Mouse (Mus musculus) myocyte (in vitro differentiated cells): ENCODE measurements around the gene Pgf. TPM values are rescaled to one million over a fixed set of nuclear protein-coding genes. Genes with fewer than 3 reads are reported as not detected.
A peak's percentile ranks its signal among the peaks of the same experiment; 100 is the strongest.

ENCODE experiments used
- H3K27me3 ChIP-seq: one replicate; pipeline ENCODE4 v1.6.1; 2011; ENCODE audit not compliant: control insufficient read depth, insufficient read depth, insufficient read length
- H3K36me3 ChIP-seq: one replicate; pipeline ENCODE4 v1.6.1; 2011; ENCODE audit not compliant: control insufficient read depth, insufficient read depth
- H3K4me2 ChIP-seq: one replicate; pipeline ENCODE4 v1.6.1; 2011; ENCODE audit warnings: low read depth, control low read depth
- H3K4me3 ChIP-seq: one replicate; pipeline ENCODE4 v1.5.1; 2011; ENCODE audit warnings: mild to moderate bottlenecking, control low read depth, moderate library complexity
- H3K79me2 ChIP-seq: one replicate; pipeline ENCODE4 v1.6.1; 2011; ENCODE audit not compliant: control insufficient read depth, insufficient read depth
- H3ac ChIP-seq: one replicate; pipeline ENCODE4 v1.6.1; 2011; ENCODE audit not compliant: control insufficient read depth, insufficient read length
- CEBPB ChIP-seq: IDR thresholded peaks from 2 replicates; pipeline ENCODE4 v1.6.1; 2011; ENCODE audit warnings: mild to moderate bottlenecking, moderate library complexity; ENCODE audit not compliant: poor library complexity, insufficient read depth, severe bottlenecking
- E2F4 ChIP-seq: IDR thresholded peaks from one replicate; pipeline ENCODE4 v1.6.1; 2011; ENCODE audit warnings: mild to moderate bottlenecking, control low read depth, moderate library complexity; ENCODE audit not compliant: insufficient read depth
- MAX ChIP-seq: IDR thresholded peaks from one replicate; pipeline ENCODE4 v1.6.1; 2011; ENCODE audit warnings: low read depth, mild to moderate bottlenecking, control low read depth
- MYOD1 ChIP-seq, 3 experiments: IDR thresholded peaks; one replicate each; pipeline ENCODE4 v1.6.1; 2011; ENCODE audit warnings: control low read depth in 2 of 3, low read depth in 2 of 3, mild to moderate bottlenecking in 2 of 3, moderate library complexity in 1 of 3; ENCODE audit not compliant: insufficient read length in 2 of 3, control insufficient read depth in 1 of 3
- MYOG ChIP-seq, 3 experiments: IDR thresholded peaks; one replicate each; pipeline ENCODE4 v1.6.1; 2011; ENCODE audit warnings: control low read depth in 2 of 3, low read depth in 2 of 3, mild to moderate bottlenecking in 2 of 3; ENCODE audit not compliant: insufficient read length in 2 of 3, control insufficient read depth in 1 of 3, insufficient read depth in 1 of 3
- POLR2A ChIP-seq: IDR thresholded peaks from one replicate; pipeline ENCODE4 v1.6.1; 2011; ENCODE audit warnings: low read depth, mild to moderate bottlenecking, control low read depth, moderate library complexity; ENCODE audit not compliant: insufficient read length
- POLR2AphosphoS2 ChIP-seq: IDR thresholded peaks from one replicate; pipeline ENCODE4 v1.6.1; 2011; ENCODE audit warnings: low read depth, control low read depth; ENCODE audit not compliant: insufficient read length
- REST ChIP-seq: IDR thresholded peaks from one replicate; pipeline ENCODE4 v1.6.1; 2011; ENCODE audit warnings: mild to moderate bottlenecking, control low read depth, moderate library complexity; ENCODE audit not compliant: insufficient read depth, insufficient read length
- SRF ChIP-seq: IDR thresholded peaks from one replicate; pipeline ENCODE4 v1.6.1; 2011; ENCODE audit warnings: low read depth; ENCODE audit not compliant: control insufficient read depth, insufficient read length
- TCF12 ChIP-seq: IDR thresholded peaks from one replicate; pipeline ENCODE4 v1.6.1; 2011; ENCODE audit warnings: mild to moderate bottlenecking, control low read depth; ENCODE audit not compliant: poor library complexity, insufficient read depth, severe bottlenecking
- TCF3 ChIP-seq: IDR thresholded peaks from one replicate; pipeline ENCODE4 v1.6.1; 2011; ENCODE audit warnings: low read depth, control low read depth; ENCODE audit not compliant: insufficient read length
- USF1 ChIP-seq: IDR thresholded peaks from one replicate; pipeline ENCODE4 v1.6.1; 2011; ENCODE audit warnings: low read depth, mild to moderate bottlenecking, control low read depth, moderate library complexity
- polyA plus RNA-seq: library from polyadenylated mRNA; unstranded; fragments of >200 nt; fragmentation: generic; extraction: Trizol; gene quantifications from one replicate; pipeline ENCODE4 v1.2.1, GENCODE M21; 2012; ENCODE audit warnings: missing spikeins

Pgf gene
- polyA plus RNA-seq = 41.9 TPM

GRCm38 (mm10) chr12:85177740-85178239 is at the start of gene Pgf:
Pgf (minus strand) TSS chr12:85177790.
- Histone ChIP-seq H3ac (peak within 1 kb of the TSS; percentile 28), H3K36me3 (no peaks in the 10 kb centered on the region), H3K79me2 (peaks cover 36% of the 10 kb centered on the region), H3K4me2 (peak within 1 kb of the TSS; percentile 88), H3K27me3 (no peaks in the 10 kb centered on the region), H3K4me3 (peak within 1 kb of the TSS; percentile 82)
- TF ChIP-seq E2F4 (no peak), REST (no peak), MYOD1 (IDR thresholded peaks at IDR 0.05; ENCODE audit: control insufficient read depth in 1 of 3, insufficient read length in 2 of 3, low read depth in 2 of 3) (no peak), TCF3 (no peak), USF1 (no peak)

GRCm38 (mm10) chr12:85227227-85227626 is 49.6 kb upstream of the Pgf start:
- H3K36me3 ChIP-seq = peaks cover 45% of the 10 kb centered on the region
- peak overlapping the region; percentile 2 for H3K4me3 ChIP-seq
- no peaks in the 10 kb centered on the region for H3K27me3 ChIP-seq
- peak overlapping the region; percentile 97 for H3K4me2 ChIP-seq
- peak; percentile 68 for TF ChIP-seq POLR2AphosphoS2
- peak; percentile 90 for TF ChIP-seq TCF12
- TF ChIP-seq USF1 = no peak
- no peak for TF ChIP-seq E2F4
- no peak for TF ChIP-seq CEBPB
- peak; percentile 90 for TF ChIP-seq TCF3
- peak; percentile 96 to 99 (median 98) for TF ChIP-seq MYOD1 (IDR thresholded peaks at IDR 0.05; ENCODE audit: control insufficient read depth in 1 of 3, insufficient read length in 2 of 3, low read depth in 2 of 3)
- peak; percentile 59 for TF ChIP-seq SRF
- peak; percentile 37 for TF ChIP-seq MAX
- no peak for TF ChIP-seq POLR2A
- no peak for TF ChIP-seq REST
- TF ChIP-seq MYOG (IDR thresholded peaks at IDR 0.05; ENCODE audit: control insufficient read depth in 1 of 3, insufficient read depth in 1 of 3, insufficient read length in 2 of 3, low read depth in 2 of 3) = peak; percentile 86 to 95 (median 87)
- no peak overlapping the region for H3ac ChIP-seq
- H3K79me2 ChIP-seq = no peaks in the 10 kb centered on the region

GRCm38 (mm10) chr12:85219905-85220290 is 42.3 kb upstream of the Pgf start:
- peak overlapping the region; percentile 89 for H3K4me2 ChIP-seq
- H3ac ChIP-seq = peak overlapping the region; percentile 37
- H3K79me2 ChIP-seq = peaks cover 22% of the 10 kb centered on the region
- TF ChIP-seq MYOD1 (IDR thresholded peaks at IDR 0.05; ENCODE audit: control insufficient read depth in 1 of 3, insufficient read length in 2 of 3, low read depth in 2 of 3) (no peak), CEBPB (no peak), TCF12 (no peak), MAX (no peak)
- no peaks in the 10 kb centered on the region for H3K27me3 ChIP-seq
- H3K4me3 ChIP-seq = peak overlapping the region; percentile 89
- peaks cover 37% of the 10 kb centered on the region for H3K36me3 ChIP-seq

GRCm38 (mm10) chr12:85219236-85219904 is 41.8 kb upstream of the Pgf start, which contains the start of gene Eif2b2:
Eif2b2 (plus strand) TSS chr12:85219481.
- no peak for TF ChIP-seq REST
- no peak for TF ChIP-seq E2F4
- no peak for TF ChIP-seq TCF3
- no peak for TF ChIP-seq MAX
- TF ChIP-seq MYOD1 (IDR thresholded peaks at IDR 0.05; ENCODE audit: control insufficient read depth in 1 of 3, insufficient read length in 2 of 3, low read depth in 2 of 3) = no peak
- no peak for TF ChIP-seq POLR2AphosphoS2
- TF ChIP-seq POLR2A = peak; percentile 30
- TF ChIP-seq MYOG (IDR thresholded peaks at IDR 0.05; ENCODE audit: control insufficient read depth in 1 of 3, insufficient read depth in 1 of 3, insufficient read length in 2 of 3, low read depth in 2 of 3) = peak in 1 of 3 experiments; percentile 6
- no peak for TF ChIP-seq CEBPB
- peak; percentile 57 for TF ChIP-seq SRF
- no peak for TF ChIP-seq USF1
- no peak for TF ChIP-seq TCF12
- H3K36me3 ChIP-seq = peaks cover 32% of the 10 kb centered on the region
- peak within 1 kb of the TSS; percentile 89 for H3K4me3 ChIP-seq
- H3K79me2 ChIP-seq = peaks cover 22% of the 10 kb centered on the region
- peak within 1 kb of the TSS; percentile 92 for H3K4me2 ChIP-seq
- H3ac ChIP-seq = peak within 1 kb of the TSS; percentile 37
- H3K27me3 ChIP-seq = no peaks in the 10 kb centered on the region

GRCm38 (mm10) chr12:85217733-85218310 is 40.2 kb upstream of the Pgf start:
- TF ChIP-seq CEBPB (no peak), TCF3 (no peak), SRF (no peak), MAX (no peak), TCF12 (no peak), POLR2AphosphoS2 (no peak), POLR2A (no peak), E2F4 (no peak), USF1 (no peak), MYOG (IDR thresholded peaks at IDR 0.05; ENCODE audit: control insufficient read depth in 1 of 3, insufficient read depth in 1 of 3, insufficient read length in 2 of 3, low read depth in 2 of 3) (no peak), MYOD1 (IDR thresholded peaks at IDR 0.05; ENCODE audit: control insufficient read depth in 1 of 3, insufficient read length in 2 of 3, low read depth in 2 of 3) (no peak), REST (no peak)
- no peak overlapping the region for H3K4me2 ChIP-seq
- H3ac ChIP-seq = no peak overlapping the region
- no peaks in the 10 kb centered on the region for H3K27me3 ChIP-seq
- no peak overlapping the region for H3K4me3 ChIP-seq
- H3K36me3 ChIP-seq = peaks cover 17% of the 10 kb centered on the region
- H3K79me2 ChIP-seq = peaks cover 22% of the 10 kb centered on the region
